Mouse (Mus musculus) liver, embryonic 13.5 days (tissue): ENCODE results near the gene 9330161L09Rik. TPM values are rescaled to one million over a fixed set of nuclear protein-coding genes. Genes with fewer than 3 reads are reported as not detected.
"Not testable (repeated sequence)": the region's sequence is repeated elsewhere in the genome, so short reads cannot be mapped to it uniquely, and the experiment has no call there.

Source experiments
- ATAC-seq: fragments of 200-750 bp; cut with Nextera tagmentation; 2 replicates; pipeline ENCODE4 v1.8.0; 2017; ENCODE audit warnings: low read depth, mild to moderate bottlenecking, moderate number of reproducible peaks, moderate library complexity
- DNase-seq: peaks from one replicate; pipeline ENCODE4 v3.0.0; 2022
- H3K27ac ChIP-seq: fragments of 300-500 bp; sonication (generic); 2 replicates; pipeline ENCODE4 v1.5.1; 2015; ENCODE audit warnings: moderate library complexity, mild to moderate bottlenecking, inconsistent platforms
- H3K27me3 ChIP-seq: fragments of 300-500 bp; sonication (generic); 2 replicates; pipeline ENCODE4 v1.6.1; 2015; ENCODE audit warnings: mild to moderate bottlenecking, inconsistent platforms
- H3K36me3 ChIP-seq: fragments of 300-500 bp; sonication (generic); 2 replicates; pipeline ENCODE4 v1.6.1; 2015; ENCODE audit warnings: mild to moderate bottlenecking, inconsistent platforms
- H3K4me1 ChIP-seq: fragments of 300-500 bp; sonication (generic); replicated peaks from 2 replicates; pipeline ENCODE4 v1.6.1; 2015; ENCODE audit warnings: inconsistent platforms
- H3K4me2 ChIP-seq: fragments of 300-500 bp; sonication (generic); 2 replicates; pipeline ENCODE4 v1.6.1; 2015; ENCODE audit warnings: inconsistent platforms, mild to moderate bottlenecking, moderate library complexity
- H3K4me3 ChIP-seq: fragments of 300-500 bp; sonication (generic); replicated peaks from 2 replicates; pipeline ENCODE4 v1.5.1; 2015; ENCODE audit warnings: mild to moderate bottlenecking, inconsistent platforms
- H3K9ac ChIP-seq: fragments of 300-500 bp; sonication (generic); 2 replicates; pipeline ENCODE4 v1.6.1; 2015; ENCODE audit warnings: mild to moderate bottlenecking, inconsistent platforms
- H3K9me3 ChIP-seq: fragments of 300-500 bp; sonication (generic); replicated peaks from 2 replicates; pipeline ENCODE4 v1.6.1; 2016; ENCODE audit warnings: inconsistent platforms
- WGBS: fragments of 180-500 bp; shearing (Covaris S2); methylation state at CpG from one replicate; pipeline ENCODE4 v1.1.7; 2015; ENCODE audit not compliant: insufficient replicate concordance; 5-methylcytosine and 5-hydroxymethylcytosine counted together
- polyA plus RNA-seq: library from polyadenylated mRNA; unstranded; fragments of >200 nt; fragmentation: Nextera tagmentation; extraction: Ambion mirVana; gene quantifications from 2 replicates; pipeline ENCODE4 v1.2.1, GENCODE M21; 2015

Gene 9330161L09Rik
- polyA plus RNA-seq, result not detected in 2 replicates

- WGBS, result 87% methylated on average over 4 of the region's 4 CpGs
- Histone ChIP-seq H3K9me3 (no peaks in the 10 kb centered on the region), H3K4me3 (no peak within 1 kb of the TSS), H3K36me3 (peaks cover 99% of the 10 kb centered on the region), H3K27ac (no peak within 1 kb of the TSS; the same call in none of the 2 replicates), H3K4me2 (no peak within 1 kb of the TSS), H3K27me3 (no peaks in the 10 kb centered on the region), H3K4me1 (0 out of 2 replicates have a peak, but pooled peaks cover 4% of the 10 kb centered on the region), H3K9ac (no peak within 1 kb of the TSS)
- ATAC-seq (no peak), DNase-seq (no peak)
Observed at GRCm38 (mm10) chr12:103407720-103408119, at the start of gene 9330161L09Rik. Gene 9330161L09Rik (minus strand): TSS chr12:103407820.

DNA sequence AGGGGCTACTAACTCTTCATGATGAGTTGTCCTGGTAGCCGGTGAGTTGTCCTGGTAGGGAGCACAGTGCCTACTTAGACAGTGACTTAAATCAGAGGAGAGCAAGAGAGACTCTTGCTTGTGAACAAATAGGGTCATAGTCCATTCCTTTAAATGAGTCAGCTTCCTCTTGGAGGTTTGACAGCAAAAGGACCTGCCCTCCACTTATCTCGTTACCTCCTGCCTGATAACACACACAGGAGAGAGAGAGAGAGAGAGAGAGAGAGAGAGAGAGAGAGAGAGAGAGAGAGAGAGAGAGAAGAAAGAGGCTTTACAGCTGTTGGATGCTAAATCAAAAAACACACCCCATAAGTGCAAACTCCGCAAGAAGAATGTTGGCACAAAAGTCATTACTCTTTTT lies 49.5 kb upstream of the 9330161L09Rik start, which contains the start of gene Ifi27l2b:
Gene Ifi27l2b (minus strand): TSS at position 84 of the 400 bp plus-strand sequence.
- WGBS, result 53% methylated on average over 3 of the region's 3 CpGs
- no peak within 1 kb of the TSS for H3K9ac ChIP-seq
- H3K36me3 ChIP-seq, result no peaks in the 10 kb centered on the region
- H3K27me3 ChIP-seq, result no peaks in the 10 kb centered on the region
- no peak within 1 kb of the TSS for H3K4me2 ChIP-seq
- H3K9me3 ChIP-seq, result no peaks in the 10 kb centered on the region
- no peak within 1 kb of the TSS for H3K27ac ChIP-seq
- no peak for DNase-seq
- no peak for ATAC-seq
- H3K4me3 ChIP-seq, result no peak within 1 kb of the TSS
- no peaks in the 10 kb centered on the region for H3K4me1 ChIP-seq

DNA sequence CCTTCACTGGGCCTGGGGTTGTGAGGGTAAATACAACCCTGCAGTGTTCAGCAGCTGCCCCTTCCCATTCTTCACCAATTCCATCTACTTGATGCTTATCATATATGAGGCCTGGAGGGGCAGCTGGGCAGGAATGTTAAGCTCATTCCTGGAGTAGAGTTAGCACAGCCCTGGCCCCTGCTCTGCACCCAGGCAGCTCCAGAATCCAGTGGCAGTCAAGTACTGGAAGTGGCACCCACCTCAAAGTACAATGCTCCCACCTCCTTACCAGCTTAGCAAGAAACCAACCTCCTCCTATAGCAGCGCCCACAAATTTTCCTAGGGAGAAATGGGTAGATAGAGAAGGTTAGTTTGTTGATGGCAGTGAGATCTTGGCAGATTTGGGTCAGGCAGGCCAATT lies 49.1 kb upstream of the 9330161L09Rik start:
- not testable (repeated sequence) for ATAC-seq, H3K9ac ChIP-seq, H3K36me3 ChIP-seq, H3K4me3 ChIP-seq, H3K4me2 ChIP-seq, H3K27me3 ChIP-seq, H3K4me1 ChIP-seq, H3K27ac ChIP-seq, H3K9me3 ChIP-seq, DNase-seq
- no CpG with 5 or more reads among the region's 1 CpGs for WGBS

DNA sequence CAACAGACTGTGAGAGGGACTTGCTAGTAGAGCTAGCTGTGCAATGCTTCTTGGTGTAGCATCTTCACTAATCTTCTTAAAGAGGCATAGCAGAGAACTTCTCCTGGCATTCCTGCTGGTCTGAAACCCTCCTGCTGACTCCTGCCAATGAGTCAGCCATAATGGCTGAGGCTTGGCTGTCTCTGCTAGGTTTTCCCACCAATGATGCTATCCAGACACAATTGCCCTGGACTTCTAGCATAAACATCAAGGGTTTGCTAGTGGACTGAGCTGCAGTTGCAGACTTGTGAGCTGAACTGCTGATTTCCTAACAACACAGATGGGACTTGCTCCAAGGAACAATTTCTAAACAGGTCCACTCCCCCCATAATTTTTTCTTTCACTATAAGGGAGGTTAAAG lies 45.7 kb upstream of the 9330161L09Rik start:
- Histone ChIP-seq H3K27me3 (no peaks in the 10 kb centered on the region), H3K36me3 (no peaks in the 10 kb centered on the region), H3K9me3 (no peaks in the 10 kb centered on the region), H3K9ac (no peak overlapping the region), H3K4me2 (no peak overlapping the region), H3K4me3 (no peak overlapping the region), H3K27ac (no peak overlapping the region), H3K4me1 (no peaks in the 10 kb centered on the region)
- DNase-seq (no peak), ATAC-seq (no peak)

DNA sequence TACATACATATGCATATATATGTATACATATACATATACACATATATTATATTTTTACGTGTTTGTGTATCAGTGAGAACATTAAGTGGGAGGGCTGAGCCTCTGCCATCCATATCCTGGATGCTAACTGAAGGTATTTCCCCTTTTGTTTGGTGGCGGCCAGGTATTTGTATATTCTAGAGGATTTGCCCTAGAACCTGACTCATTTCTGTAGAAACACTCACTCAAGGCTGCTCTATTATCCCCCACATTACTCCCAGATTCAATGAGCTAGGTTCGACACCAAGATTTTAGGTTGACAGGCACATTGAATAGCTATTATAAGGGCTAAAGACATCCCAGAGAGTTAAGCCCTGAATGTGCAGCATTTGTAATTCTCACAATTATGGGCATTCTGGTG lies 37.4 kb upstream of the 9330161L09Rik start:
- Histone ChIP-seq H3K9ac (no peak overlapping the region), H3K27me3 (no peaks in the 10 kb centered on the region), H3K4me1 (no peaks in the 10 kb centered on the region), H3K36me3 (no peaks in the 10 kb centered on the region), H3K27ac (no peak overlapping the region), H3K4me3 (no peak overlapping the region), H3K4me2 (no peak overlapping the region), H3K9me3 (no peaks in the 10 kb centered on the region)
- DNase-seq, result no peak
- 71% methylated on average over 3 of the region's 3 CpGs for WGBS
- ATAC-seq, result no peak

- DNase-seq, H3K27ac ChIP-seq, H3K36me3 ChIP-seq, H3K9ac ChIP-seq, H3K27me3 ChIP-seq, ATAC-seq, H3K4me3 ChIP-seq, H3K4me1 ChIP-seq, H3K9me3 ChIP-seq, H3K4me2 ChIP-seq: not testable (repeated sequence)
- WGBS, result 33% methylated on average over 6 of the region's 7 CpGs
Observed at GRCm38 (mm10) chr12:103444261-103444660, 36.6 kb upstream of the 9330161L09Rik start.

GRCm38 (mm10) chr12:103443524-103443923 lies 35.9 kb upstream of the 9330161L09Rik start, which contains the start of gene Ifi27l2a:
Gene Ifi27l2a (minus strand): TSS chr12:103443680.
- WGBS, result 23% methylated on average over 3 of the region's 3 CpGs
- ATAC-seq, result no peak
- no peaks in the 10 kb centered on the region for H3K9me3 ChIP-seq
- H3K27ac ChIP-seq, result no peak within 1 kb of the TSS
- H3K27me3 ChIP-seq, result no peaks in the 10 kb centered on the region
- H3K4me2 ChIP-seq, result no peak within 1 kb of the TSS
- H3K4me1 ChIP-seq, result no peaks in the 10 kb centered on the region
- no peaks in the 10 kb centered on the region for H3K36me3 ChIP-seq
- H3K9ac ChIP-seq, result no peak within 1 kb of the TSS
- no peak for DNase-seq
- no peak within 1 kb of the TSS for H3K4me3 ChIP-seq

DNA sequence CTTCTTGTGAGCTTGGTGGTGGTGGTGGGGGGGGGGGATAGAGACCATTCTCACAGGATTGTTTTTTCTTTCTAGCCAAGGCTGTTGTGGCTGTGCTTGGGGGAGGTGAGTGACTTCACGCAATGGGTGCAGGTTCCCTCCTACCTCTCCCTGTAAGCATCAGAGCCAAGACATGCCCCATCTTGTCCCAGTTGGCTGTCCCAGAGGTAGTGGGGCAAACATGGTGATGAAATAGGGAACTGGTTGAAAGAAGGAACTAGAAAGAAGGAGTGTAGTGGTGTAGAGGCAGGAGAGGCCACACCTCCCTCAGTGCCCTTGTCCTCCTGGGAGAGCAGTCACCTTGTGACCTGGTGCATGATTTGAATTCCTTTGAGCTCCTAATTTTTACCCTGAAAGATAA lies 30.0 kb upstream of the 9330161L09Rik start:
- Histone ChIP-seq H3K36me3 (no peaks in the 10 kb centered on the region), H3K4me1 (no peaks in the 10 kb centered on the region), H3K27me3 (no peaks in the 10 kb centered on the region), H3K4me2 (no peak overlapping the region), H3K27ac (no peak overlapping the region), H3K9me3 (no peaks in the 10 kb centered on the region), H3K4me3 (no peak overlapping the region), H3K9ac (no peak overlapping the region)
- DNase-seq (no peak), ATAC-seq (no peak)
- 81% methylated on average over 1 of the region's 1 CpGs for WGBS

- DNase-seq (no peak), ATAC-seq (no peak)
- no peak overlapping the region for H3K27ac ChIP-seq
- H3K4me2 ChIP-seq, result peak overlapping the region; percentile 44
- H3K27me3 ChIP-seq, result no peaks in the 10 kb centered on the region
- H3K4me3 ChIP-seq, result no peak overlapping the region
- no peaks in the 10 kb centered on the region for H3K9me3 ChIP-seq
- no peaks in the 10 kb centered on the region for H3K36me3 ChIP-seq
- no peaks in the 10 kb centered on the region for H3K4me1 ChIP-seq
- H3K9ac ChIP-seq, result no peak overlapping the region
Observed at GRCm38 (mm10) chr12:103434861-103435260, 27.2 kb upstream of the 9330161L09Rik start.

DNA sequence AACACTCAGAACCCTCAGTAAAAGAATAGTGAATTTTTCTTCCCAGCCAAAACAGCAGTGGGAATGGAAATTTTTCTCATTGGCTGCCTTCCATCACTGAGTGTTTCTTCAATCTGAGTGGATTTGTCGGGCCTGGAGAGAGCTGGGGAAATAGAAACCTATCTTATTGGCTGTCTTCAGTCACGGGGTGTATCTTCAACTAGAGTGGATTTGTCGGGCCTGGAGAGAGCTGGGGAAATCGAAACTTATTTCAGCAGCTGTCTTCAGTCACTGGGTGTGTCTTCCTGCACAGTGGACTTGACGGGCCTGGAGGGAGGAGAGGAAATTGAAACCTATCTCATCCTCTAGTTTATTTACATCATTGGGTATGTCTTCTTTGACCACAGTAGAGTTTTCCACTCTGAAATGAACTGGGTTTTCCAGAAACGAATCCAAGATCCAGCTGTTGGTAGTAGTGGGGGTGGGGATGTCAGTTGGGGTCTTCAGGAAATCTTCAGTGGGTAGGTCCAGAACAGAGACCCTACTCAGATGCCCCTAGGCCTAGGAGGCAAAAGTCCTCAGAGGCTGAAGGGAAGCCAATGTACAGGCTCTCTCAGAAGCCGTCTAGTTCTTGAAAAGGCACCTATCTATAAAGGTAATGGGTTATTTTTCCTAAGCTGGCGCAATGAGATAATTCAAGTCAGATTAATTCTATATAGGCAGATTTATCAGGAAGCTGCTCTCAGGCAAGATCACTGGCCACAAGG lies 26.5 kb upstream of the 9330161L09Rik start, which contains the start of gene Ifi27:
Gene Ifi27 (plus strand): TSS at position 226 of the 746 bp plus-strand sequence.
- WGBS, result 38% methylated on average over 8 of the region's 8 CpGs
- Histone ChIP-seq H3K4me2 (peak within 1 kb of the TSS; percentile 44), H3K36me3 (no peaks in the 10 kb centered on the region), H3K27me3 (no peaks in the 10 kb centered on the region), H3K4me1 (no peaks in the 10 kb centered on the region), H3K9me3 (no peaks in the 10 kb centered on the region), H3K27ac (no peak within 1 kb of the TSS; the same call in 1 of the 2 replicates), H3K4me3 (peak within 1 kb of the TSS; percentile 18; the same call in 1 of the 2 replicates), H3K9ac (no peak within 1 kb of the TSS)
- ATAC-seq, result peak; percentile 87
- no peak for DNase-seq

DNA sequence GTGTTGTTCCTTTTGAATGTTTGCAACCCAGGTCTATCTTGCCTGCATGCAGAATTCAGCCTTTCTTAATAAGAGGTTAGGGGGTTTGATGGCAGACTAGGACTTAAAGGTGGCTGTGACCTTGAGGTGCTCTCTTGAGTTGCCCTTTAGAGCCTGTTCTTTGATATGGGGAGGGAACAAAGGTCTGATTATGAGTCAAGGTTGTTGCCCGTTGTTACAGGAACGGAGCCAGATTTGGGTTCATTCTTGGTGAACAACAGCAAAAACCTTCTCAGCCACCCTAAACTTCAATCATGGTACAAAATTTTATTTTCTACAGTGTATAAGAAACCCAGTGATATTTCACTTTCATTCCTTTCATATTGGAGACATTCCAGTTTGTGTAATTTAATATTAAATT lies 25.8 kb upstream of the 9330161L09Rik start:
- no peaks in the 10 kb centered on the region for H3K4me1 ChIP-seq
- DNase-seq, result no peak
- no peaks in the 10 kb centered on the region for H3K27me3 ChIP-seq
- ATAC-seq, result no peak
- H3K27ac ChIP-seq, result no peak overlapping the region
- no peak overlapping the region for H3K4me3 ChIP-seq
- H3K9me3 ChIP-seq, result no peaks in the 10 kb centered on the region
- WGBS, result 83% methylated on average over 2 of the region's 2 CpGs
- H3K4me2 ChIP-seq, result no peak overlapping the region
- H3K36me3 ChIP-seq, result no peaks in the 10 kb centered on the region
- no peak overlapping the region for H3K9ac ChIP-seq

- Histone ChIP-seq H3K4me2 (no peak overlapping the region), H3K27ac (no peak overlapping the region), H3K4me1 (peaks cover 29% of the 10 kb centered on the region), H3K36me3 (peaks cover 14% of the 10 kb centered on the region), H3K4me3 (no peak overlapping the region), H3K9me3 (0 out of 2 replicates have a peak, but pooled peaks cover 2% of the 10 kb centered on the region), H3K9ac (no peak overlapping the region), H3K27me3 (no peaks in the 10 kb centered on the region)
- 76% methylated on average over 7 of the region's 7 CpGs for WGBS
- no peak for ATAC-seq
- no peak for DNase-seq
Observed at GRCm38 (mm10) chr12:103426710-103427109, 19.1 kb upstream of the 9330161L09Rik start.
